Mouse (Mus musculus) heart, embryonic 14.5 days (tissue): ENCODE results near the gene Cadm4. TPM values are rescaled to one million over a fixed set of nuclear protein-coding genes. Genes with fewer than 3 reads are reported as not detected.

Source experiments
- ATAC-seq: fragments of 200-750 bp; cut with Nextera tagmentation; 2 replicates; pipeline ENCODE4 v1.8.0; 2017; ENCODE audit warnings: low read depth, moderate TSS enrichment; ENCODE audit not compliant: insufficient number of reproducible peaks, insufficient read depth, low FRiP score
- H3K27ac ChIP-seq, 2 experiments: fragments of 200-500 bp in 1 of 2; fragments of 300-500 bp in 1 of 2; sonication (generic) in 1 of 2; replicated peaks in 1 of 2; 2 replicates each; pipeline ENCODE4 v1.5.1; 2012 to 2014; ENCODE audit warnings: low read depth in 2 of 2, low read length in 2 of 2, control low read depth in 1 of 2, mild to moderate bottlenecking in 1 of 2, mixed read lengths in 1 of 2; ENCODE audit not compliant: control insufficient read depth in 1 of 2, insufficient read depth in 1 of 2
- H3K27me3 ChIP-seq: fragments of 300-500 bp; sonication (generic); 2 replicates; pipeline ENCODE4 v1.6.1; 2014; ENCODE audit warnings: mild to moderate bottlenecking, low read length, control low read depth; ENCODE audit not compliant: control insufficient read depth, insufficient read depth
- H3K36me3 ChIP-seq: fragments of 300-500 bp; sonication (generic); 2 replicates; pipeline ENCODE4 v1.6.1; 2014; ENCODE audit warnings: mild to moderate bottlenecking, control low read depth, low read length, mixed read lengths; ENCODE audit not compliant: control insufficient read depth, insufficient read depth
- H3K4me1 ChIP-seq, 2 experiments: fragments of 200-500 bp in 1 of 2; fragments of 300-500 bp in 1 of 2; sonication (generic) in 1 of 2; 2 replicates each; pipeline ENCODE4 v1.6.1; 2012 to 2014; ENCODE audit warnings: low read length in 2 of 2, control low read depth in 1 of 2, mixed read lengths in 1 of 2; ENCODE audit not compliant: control insufficient read depth in 2 of 2, insufficient read depth in 2 of 2
- H3K4me2 ChIP-seq: fragments of 300-500 bp; sonication (generic); 2 replicates; pipeline ENCODE4 v1.6.1; 2014; ENCODE audit warnings: mild to moderate bottlenecking, low read length
- H3K4me3 ChIP-seq, 2 experiments: fragments of 200-500 bp in 1 of 2; fragments of 300-500 bp in 1 of 2; sonication (generic) in 1 of 2; 2 replicates each; pipeline ENCODE4 v1.5.1; 2012 to 2014; ENCODE audit warnings: low read length in 2 of 2, mild to moderate bottlenecking in 2 of 2, control low read depth in 1 of 2, low read depth in 1 of 2, moderate library complexity in 1 of 2; ENCODE audit not compliant: control insufficient read depth in 1 of 2, insufficient read depth in 1 of 2
- H3K9ac ChIP-seq: fragments of 300-500 bp; sonication (generic); 2 replicates; pipeline ENCODE4 v1.6.1; 2014; ENCODE audit warnings: mild to moderate bottlenecking, low read length
- H3K9me3 ChIP-seq: fragments of 300-500 bp; sonication (generic); 2 replicates; pipeline ENCODE4 v1.6.1; 2016; ENCODE audit warnings: low read length, control low read depth; ENCODE audit not compliant: control insufficient read depth
- WGBS: fragments of 180-500 bp; shearing (Covaris S2); extraction: QIAGEN DNeasy Blood & Tissue Kit; methylation state at CpG from one replicate; pipeline ENCODE4 v1.1.7; 2014; 5-methylcytosine and 5-hydroxymethylcytosine counted together
- polyA plus RNA-seq: library from polyadenylated mRNA; unstranded; fragments of >200 nt; fragmentation: Nextera tagmentation; extraction: Ambion mirVana; gene quantifications from 2 replicates; pipeline ENCODE4 v1.2.1, GENCODE M21; 2014

The Cadm4 gene
- polyA plus RNA-seq, 1 experiment from 2014 or later = 0.47 TPM

GRCm38 (mm10) chr7:24445266-24445926 lies 36.4 kb upstream of the Cadm4 start:
- Histone ChIP-seq H3K4me2 (no peak overlapping the region), H3K27me3 (no peaks in the 10 kb centered on the region), H3K4me1 (peaks cover 0 to 2% of the 10 kb centered on the region in 2 experiments; a peak in 1 of 4 replicates), H3K27ac (no peak overlapping the region), H3K9me3 (no peaks in the 10 kb centered on the region), H3K4me3 (no peak overlapping the region), H3K36me3 (no peaks in the 10 kb centered on the region), H3K9ac (no peak overlapping the region)
- WGBS = 86% methylated on average over 9 of the region's 9 CpGs
- no peak for ATAC-seq

GRCm38 (mm10) chr7:24446697-24447340 lies 35.0 kb upstream of the Cadm4 start:
- H3K36me3 ChIP-seq = no peaks in the 10 kb centered on the region
- H3K9ac ChIP-seq = no peak overlapping the region
- no peak overlapping the region for H3K4me2 ChIP-seq
- H3K4me3 ChIP-seq = no peak overlapping the region
- no peak overlapping the region for H3K27ac ChIP-seq
- no peaks in the 10 kb centered on the region for H3K27me3 ChIP-seq
- H3K9me3 ChIP-seq = no peaks in the 10 kb centered on the region
- 61% methylated on average over 7 of the region's 7 CpGs for WGBS
- no peak for ATAC-seq
- no peaks in the 10 kb centered on the region for H3K4me1 ChIP-seq

- Histone ChIP-seq H3K4me1 (no peaks in the 10 kb centered on the region), H3K9ac (no peak overlapping the region), H3K27me3 (no peaks in the 10 kb centered on the region), H3K9me3 (no peaks in the 10 kb centered on the region), H3K36me3 (no peaks in the 10 kb centered on the region), H3K4me3 (no peak overlapping the region), H3K4me2 (no peak overlapping the region), H3K27ac (no peak overlapping the region)
- whole genome bisulfite sequencing = 46% methylated on average over 14 of the region's 14 CpGs
- ATAC-seq = peak; percentile 42; the same call in 1 of the 2 replicates
These were observed 32.9 kb upstream of the Cadm4 start for GRCm38 (mm10) chr7:24448782-24449517.

GRCm38 (mm10) chr7:24450585-24451017 lies 31.2 kb upstream of the Cadm4 start:
- no peaks in the 10 kb centered on the region for H3K36me3 ChIP-seq
- no peak for ATAC-seq
- H3K27me3 ChIP-seq = no peaks in the 10 kb centered on the region
- H3K9ac ChIP-seq = no peak overlapping the region
- 47% methylated on average over 9 of the region's 9 CpGs for WGBS
- H3K27ac ChIP-seq = no peak overlapping the region
- no peaks in the 10 kb centered on the region for H3K4me1 ChIP-seq
- no peak overlapping the region for H3K4me3 ChIP-seq
- no peaks in the 10 kb centered on the region for H3K9me3 ChIP-seq
- H3K4me2 ChIP-seq = no peak overlapping the region

- 64% methylated on average over 9 of the region's 9 CpGs for WGBS
- ATAC-seq = no peak
- no peak within 1 kb of the TSS for H3K27ac ChIP-seq
- H3K4me3 ChIP-seq = no peak within 1 kb of the TSS
- no peak within 1 kb of the TSS for H3K4me2 ChIP-seq
- no peaks in the 10 kb centered on the region for H3K27me3 ChIP-seq
- H3K4me1 ChIP-seq = no peaks in the 10 kb centered on the region
- no peaks in the 10 kb centered on the region for H3K36me3 ChIP-seq
- H3K9me3 ChIP-seq = no peaks in the 10 kb centered on the region
- no peak within 1 kb of the TSS for H3K9ac ChIP-seq
These were observed 29.9 kb upstream of the Cadm4 start, which contains the start of gene Irgc1 for GRCm38 (mm10) chr7:24451855-24452311. Gene Irgc1, minus strand, starts transcription at chr7:24452297.

- 64% methylated on average over 2 of the region's 2 CpGs for WGBS
- H3K27ac ChIP-seq = no peak overlapping the region
- no peak for ATAC-seq
These were observed 27.6 kb upstream of the Cadm4 start for GRCm38 (mm10) chr7:24454199-24454598.

GRCm38 (mm10) chr7:24455726-24456125 lies 26.1 kb upstream of the Cadm4 start:
- no peaks in the 10 kb centered on the region for H3K36me3 ChIP-seq
- 61% methylated on average over 5 of the region's 5 CpGs for WGBS
- H3K9me3 ChIP-seq = no peaks in the 10 kb centered on the region
- no peak overlapping the region for H3K4me2 ChIP-seq
- no peak overlapping the region for H3K4me3 ChIP-seq
- no peak overlapping the region for H3K9ac ChIP-seq
- no peak for ATAC-seq
- H3K27ac ChIP-seq = no peak overlapping the region
- H3K4me1 ChIP-seq = no peaks in the 10 kb centered on the region
- 0 out of 2 replicates have a peak, but pooled peaks cover 4% of the 10 kb centered on the region for H3K27me3 ChIP-seq

More at GRCm38 (mm10) chr7:24454199-24454598, 27.6 kb upstream of the Cadm4 start:
- Histone ChIP-seq H3K36me3 (no peaks in the 10 kb centered on the region), H3K4me3 (no peak overlapping the region), H3K9me3 (no peaks in the 10 kb centered on the region), H3K27me3 (0 out of 2 replicates have a peak, but pooled peaks cover 4% of the 10 kb centered on the region), H3K9ac (no peak overlapping the region), H3K4me2 (no peak overlapping the region), H3K4me1 (no peaks in the 10 kb centered on the region)
